Mouse (Mus musculus) heart, embryonic 15.5 days (tissue): ENCODE results near the gene Cd109. TPM values are rescaled to one million over a fixed set of nuclear protein-coding genes. Genes with fewer than 3 reads are reported as not detected.

Experiments
- ATAC-seq: fragments of 200-750 bp; cut with Nextera tagmentation; replicated peaks from 2 replicates; pipeline ENCODE4 v1.8.0; 2017; ENCODE audit warnings: low read depth, moderate TSS enrichment; ENCODE audit not compliant: insufficient number of reproducible peaks, insufficient read depth, low FRiP score
- H3K27ac ChIP-seq: fragments of 300-500 bp; sonication (generic); 2 replicates; pipeline ENCODE4 v1.5.1; 2015; ENCODE audit warnings: mild to moderate bottlenecking, inconsistent platforms
- H3K27me3 ChIP-seq: fragments of 300-500 bp; sonication (generic); 2 replicates; pipeline ENCODE4 v1.6.1; 2015; ENCODE audit warnings: inconsistent platforms
- H3K36me3 ChIP-seq: fragments of 300-500 bp; sonication (generic); 2 replicates; pipeline ENCODE4 v1.6.1; 2015; ENCODE audit warnings: mild to moderate bottlenecking, inconsistent platforms
- H3K4me1 ChIP-seq: fragments of 300-500 bp; sonication (generic); replicated peaks from 2 replicates; pipeline ENCODE4 v1.6.1; 2015; ENCODE audit warnings: inconsistent platforms
- H3K4me2 ChIP-seq: fragments of 300-500 bp; sonication (generic); 2 replicates; pipeline ENCODE4 v1.6.1; 2015; ENCODE audit warnings: inconsistent platforms, mild to moderate bottlenecking, moderate library complexity
- H3K4me3 ChIP-seq: fragments of 300-500 bp; sonication (generic); 2 replicates; pipeline ENCODE4 v1.5.1; 2015; ENCODE audit warnings: mild to moderate bottlenecking, inconsistent platforms
- H3K9ac ChIP-seq: fragments of 300-500 bp; sonication (generic); 2 replicates; pipeline ENCODE4 v1.6.1; 2015; ENCODE audit warnings: mild to moderate bottlenecking, inconsistent platforms
- H3K9me3 ChIP-seq: fragments of 300-500 bp; sonication (generic); replicated peaks from 2 replicates; pipeline ENCODE4 v1.6.1; 2016; ENCODE audit warnings: inconsistent platforms
- WGBS: fragments of 180-500 bp; shearing (Covaris S2); methylation state at CpG from one replicate; pipeline ENCODE4 v1.1.7; 2015; ENCODE audit warnings: mixed read lengths; 5-methylcytosine and 5-hydroxymethylcytosine counted together
- polyA plus RNA-seq: library from polyadenylated mRNA; unstranded; fragments of >200 nt; fragmentation: Nextera tagmentation; extraction: Ambion mirVana; gene quantifications from 2 replicates; pipeline ENCODE4 v1.2.1, GENCODE M21; 2015

The Cd109 gene
- polyA plus RNA-seq, 1 experiment from 2014 or later, result 3.9 TPM

- Histone ChIP-seq H3K9me3 (no peaks in the 10 kb centered on the region; the same call in 1 of the 2 replicates), H3K36me3 (no peaks in the 10 kb centered on the region), H3K9ac (no peak overlapping the region), H3K4me3 (no peak overlapping the region), H3K27ac (no peak overlapping the region), H3K27me3 (no peaks in the 10 kb centered on the region), H3K4me2 (no peak overlapping the region), H3K4me1 (no peaks in the 10 kb centered on the region)
- no peak for ATAC-seq
- WGBS, result 38% methylated on average over 6 of the region's 6 CpGs
Observed at GRCm38 (mm10) chr9:78646008-78646777, 30.8 kb downstream of the Cd109 start.

GRCm38 (mm10) chr9:78648641-78649040, 33.3 kb downstream of the Cd109 start:
- H3K27ac ChIP-seq, result no peak overlapping the region
- H3K4me3 ChIP-seq, result no peak overlapping the region
- 88% methylated on average over 8 of the region's 8 CpGs for WGBS
- no peak overlapping the region for H3K9ac ChIP-seq
- no peaks in the 10 kb centered on the region for H3K9me3 ChIP-seq
- H3K27me3 ChIP-seq, result no peaks in the 10 kb centered on the region
- ATAC-seq, result no peak
- no peak overlapping the region for H3K4me2 ChIP-seq
- H3K4me1 ChIP-seq, result no peaks in the 10 kb centered on the region
- no peaks in the 10 kb centered on the region for H3K36me3 ChIP-seq

- ATAC-seq, result no peak
- Histone ChIP-seq H3K9ac (no peak overlapping the region), H3K4me1 (no peaks in the 10 kb centered on the region), H3K27me3 (no peaks in the 10 kb centered on the region), H3K9me3 (no peaks in the 10 kb centered on the region), H3K4me2 (no peak overlapping the region), H3K36me3 (no peaks in the 10 kb centered on the region), H3K4me3 (no peak overlapping the region), H3K27ac (no peak overlapping the region)
Observed at GRCm38 (mm10) chr9:78649398-78649797, 34.1 kb downstream of the Cd109 start.

- ATAC-seq, result no peak
- no peaks in the 10 kb centered on the region for H3K4me1 ChIP-seq
- no peaks in the 10 kb centered on the region for H3K27me3 ChIP-seq
- no peaks in the 10 kb centered on the region for H3K9me3 ChIP-seq
- no peak overlapping the region for H3K9ac ChIP-seq
- H3K36me3 ChIP-seq, result no peaks in the 10 kb centered on the region
- no peak overlapping the region for H3K4me3 ChIP-seq
- H3K27ac ChIP-seq, result no peak overlapping the region
- no peak overlapping the region for H3K4me2 ChIP-seq
- WGBS, result 78% methylated on average over 5 of the region's 5 CpGs
Observed at GRCm38 (mm10) chr9:78657564-78657963, 42.2 kb downstream of the Cd109 start.

- Histone ChIP-seq H3K4me3 (no peak overlapping the region), H3K4me2 (no peak overlapping the region), H3K9me3 (no peaks in the 10 kb centered on the region), H3K4me1 (no peaks in the 10 kb centered on the region), H3K27me3 (no peaks in the 10 kb centered on the region), H3K9ac (no peak overlapping the region), H3K36me3 (no peaks in the 10 kb centered on the region), H3K27ac (no peak overlapping the region)
- WGBS, result 79% methylated on average over 13 of the region's 13 CpGs
- no peak for ATAC-seq
Observed at GRCm38 (mm10) chr9:78671446-78671985, 56.2 kb downstream of the Cd109 start.

GRCm38 (mm10) chr9:78700691-78701090, 85.3 kb downstream of the Cd109 start:
- no peak overlapping the region for H3K27ac ChIP-seq
- no peaks in the 10 kb centered on the region for H3K9me3 ChIP-seq
- no peaks in the 10 kb centered on the region for H3K36me3 ChIP-seq
- no peak for ATAC-seq
- no peak overlapping the region for H3K4me2 ChIP-seq
- no peaks in the 10 kb centered on the region for H3K4me1 ChIP-seq
- no peaks in the 10 kb centered on the region for H3K27me3 ChIP-seq
- WGBS, result 3% methylated on average over 1 of the region's 1 CpGs
- no peak overlapping the region for H3K9ac ChIP-seq
- H3K4me3 ChIP-seq, result no peak overlapping the region

GRCm38 (mm10) chr9:78702509-78703239, 87.3 kb downstream of the Cd109 start:
- Histone ChIP-seq H3K4me3 (no peak overlapping the region), H3K4me1 (no peaks in the 10 kb centered on the region), H3K4me2 (no peak overlapping the region), H3K27me3 (no peaks in the 10 kb centered on the region), H3K36me3 (no peaks in the 10 kb centered on the region), H3K27ac (no peak overlapping the region), H3K9ac (no peak overlapping the region), H3K9me3 (no peaks in the 10 kb centered on the region; the same call in 1 of the 2 replicates)
- ATAC-seq, result no peak
- 82% methylated on average over 12 of the region's 12 CpGs for WGBS

- Histone ChIP-seq H3K27ac (no peak overlapping the region), H3K36me3 (no peaks in the 10 kb centered on the region), H3K27me3 (no peaks in the 10 kb centered on the region), H3K4me1 (no peaks in the 10 kb centered on the region), H3K9ac (no peak overlapping the region), H3K9me3 (no peaks in the 10 kb centered on the region), H3K4me3 (no peak overlapping the region), H3K4me2 (no peak overlapping the region)
- no peak for ATAC-seq
- 65% methylated on average over 6 of the region's 6 CpGs for WGBS
Observed at GRCm38 (mm10) chr9:78720888-78721798, 105.8 kb downstream of the Cd109 start.

GRCm38 (mm10) chr9:78731931-78732330, 116.6 kb downstream of the Cd109 start:
- no peaks in the 10 kb centered on the region for H3K27me3 ChIP-seq

GRCm38 (mm10) chr9:78735519-78735918, 120.2 kb downstream of the Cd109 start:
- ATAC-seq, result no peak
- Histone ChIP-seq H3K9ac (no peak overlapping the region), H3K36me3 (no peaks in the 10 kb centered on the region), H3K4me1 (peaks cover 8% of the 10 kb centered on the region), H3K27ac (no peak overlapping the region), H3K27me3 (no peaks in the 10 kb centered on the region), H3K9me3 (0 out of 2 replicates have a peak, but pooled peaks cover 3% of the 10 kb centered on the region), H3K4me3 (no peak overlapping the region), H3K4me2 (no peak overlapping the region)
- WGBS, result 60% methylated on average over 3 of the region's 3 CpGs

More at GRCm38 (mm10) chr9:78731931-78732330, 116.6 kb downstream of the Cd109 start:
- Histone ChIP-seq H3K36me3 (no peaks in the 10 kb centered on the region), H3K9me3 (0 out of 2 replicates have a peak, but pooled peaks cover 3% of the 10 kb centered on the region), H3K4me2 (no peak overlapping the region), H3K27ac (no peak overlapping the region), H3K4me3 (no peak overlapping the region), H3K9ac (no peak overlapping the region), H3K4me1 (peaks cover 8% of the 10 kb centered on the region)
- 42% methylated on average over 6 of the region's 6 CpGs for WGBS
- ATAC-seq, result no peak

GRCm38 (mm10) chr9:78742012-78742411, 126.7 kb downstream of the Cd109 start:
- WGBS, result 57% methylated on average over 3 of the region's 3 CpGs
- Histone ChIP-seq H3K27me3 (no peaks in the 10 kb centered on the region), H3K4me2 (no peak overlapping the region), H3K27ac (no peak overlapping the region), H3K4me3 (no peak overlapping the region), H3K36me3 (no peaks in the 10 kb centered on the region), H3K9ac (no peak overlapping the region), H3K9me3 (no peaks in the 10 kb centered on the region), H3K4me1 (0 out of 2 replicates have a peak, but pooled peaks cover 7% of the 10 kb centered on the region)
- ATAC-seq, result no peak
